Mouse (Mus musculus): ENCODE results near the gene Hcn2.

DNA sequence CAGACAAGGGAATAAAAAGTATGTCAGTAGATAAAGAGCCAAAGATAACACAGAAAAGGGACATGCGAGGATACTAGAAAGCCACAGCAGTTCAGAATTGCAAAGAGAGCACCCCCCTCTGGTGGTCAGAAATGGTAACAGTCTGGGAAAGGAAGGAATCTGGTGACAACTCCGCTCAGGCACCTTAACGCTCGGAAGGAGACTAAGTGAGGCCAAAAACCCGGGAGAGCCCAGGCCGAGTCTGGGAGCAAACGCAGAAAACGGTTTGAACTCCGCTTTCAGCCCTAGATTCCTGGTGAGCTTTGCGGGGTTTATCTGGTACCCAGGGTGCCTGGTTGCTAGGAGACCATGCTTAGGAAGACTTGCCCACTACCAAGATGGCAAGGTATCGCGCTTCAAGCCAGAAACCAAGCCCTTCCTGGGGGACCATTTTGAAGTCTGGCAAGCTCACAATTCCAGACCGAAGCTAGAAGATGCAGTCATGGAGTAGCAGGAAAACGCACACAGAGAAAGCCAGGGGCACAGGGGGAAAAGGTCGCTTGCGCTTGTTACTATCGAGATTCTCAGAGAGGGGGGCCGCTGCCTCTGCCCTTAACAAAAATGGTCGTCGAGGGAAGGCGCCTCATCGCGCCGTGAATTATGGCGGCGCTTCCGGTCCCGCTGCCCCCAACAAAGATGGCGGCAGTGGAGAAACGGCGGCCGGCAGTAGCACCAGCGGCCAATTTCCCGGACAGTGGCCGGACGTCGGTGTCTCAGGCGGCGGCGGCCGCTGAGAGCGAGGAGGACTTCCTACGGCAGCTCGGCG lies 47.5 kb upstream of the Hcn2 start, which contains the start of gene Tpgs1:
- TF ChIP-seq CTCF (IDR thresholded peaks at IDR 0.05; ENCODE audit: low read depth) (peak; percentile 94), EP300 (optimal IDR thresholded peaks at IDR 0.05) (no peak)

Data from stomach, postnatal 0 days (tissue).